Mouse (Mus musculus): ENCODE results near the gene Adora2a. TPM values are rescaled to one million over a fixed set of nuclear protein-coding genes. Genes with fewer than 3 reads are reported as not detected.
A peak's percentile ranks its signal among the peaks of the same experiment; 100 is the strongest.

Adora2a gene
- polyA plus RNA-seq, 1 experiment from 2014 or later: 3.8 TPM

- no peak overlapping the region for H3K9ac ChIP-seq (replicated peaks; ENCODE audit: low read length)
- ATAC-seq (replicated peaks; ENCODE audit: insufficient number of reproducible peaks, low FRiP score, low TSS enrichment, low read depth) (no peak), DNase-seq (ENCODE audit: low spot score) (no peak)
- H3K9me3 ChIP-seq (replicated peaks; ENCODE audit: control insufficient read depth, low read length): no peaks in the 10 kb centered on the region
- no peaks in the 10 kb centered on the region for H3K27me3 ChIP-seq (ENCODE audit: control insufficient read depth, insufficient read depth, low read length)
- H3K36me3 ChIP-seq (replicated peaks; ENCODE audit: control insufficient read depth, insufficient read depth, low read depth, low read length): no peaks in the 10 kb centered on the region; the same call in 1 of the 2 replicates
- no peak overlapping the region for H3K4me2 ChIP-seq (ENCODE audit: low read depth, low read length)
- H3K4me3 ChIP-seq (ENCODE audit: low read depth, low read length): no peak overlapping the region
- no peaks in the 10 kb centered on the region for H3K4me1 ChIP-seq (ENCODE audit: control insufficient read depth, insufficient read depth, low read length)
- no peak overlapping the region for H3K27ac ChIP-seq (replicated peaks; ENCODE audit: low read depth, low read length)
- 90% methylated on average over 4 of the region's 4 CpGs for WGBS
Observed at GRCm38 (mm10) chr10:75301937-75302336, 14.7 kb upstream of the Adora2a start.

- Histone ChIP-seq H3K9me3 (replicated peaks; ENCODE audit: control insufficient read depth, low read length) (no peaks in the 10 kb centered on the region), H3K27ac (replicated peaks; ENCODE audit: low read depth, low read length) (no peak overlapping the region), H3K27me3 (ENCODE audit: control insufficient read depth, insufficient read depth, low read length) (no peaks in the 10 kb centered on the region), H3K4me3 (ENCODE audit: low read depth, low read length) (no peak overlapping the region), H3K36me3 (replicated peaks; ENCODE audit: control insufficient read depth, insufficient read depth, low read depth, low read length) (peaks cover 3% of the 10 kb centered on the region), H3K4me2 (ENCODE audit: low read depth, low read length) (no peak overlapping the region), H3K9ac (replicated peaks; ENCODE audit: low read length) (no peak overlapping the region), H3K4me1 (ENCODE audit: control insufficient read depth, insufficient read depth, low read length) (no peaks in the 10 kb centered on the region)
- ATAC-seq (replicated peaks; ENCODE audit: insufficient number of reproducible peaks, low FRiP score, low TSS enrichment, low read depth): no peak
- 91% methylated on average over 4 of the region's 4 CpGs for WGBS
- no peak for DNase-seq (ENCODE audit: low spot score)
Observed at GRCm38 (mm10) chr10:75302536-75302935, 14.1 kb upstream of the Adora2a start.

DNA sequence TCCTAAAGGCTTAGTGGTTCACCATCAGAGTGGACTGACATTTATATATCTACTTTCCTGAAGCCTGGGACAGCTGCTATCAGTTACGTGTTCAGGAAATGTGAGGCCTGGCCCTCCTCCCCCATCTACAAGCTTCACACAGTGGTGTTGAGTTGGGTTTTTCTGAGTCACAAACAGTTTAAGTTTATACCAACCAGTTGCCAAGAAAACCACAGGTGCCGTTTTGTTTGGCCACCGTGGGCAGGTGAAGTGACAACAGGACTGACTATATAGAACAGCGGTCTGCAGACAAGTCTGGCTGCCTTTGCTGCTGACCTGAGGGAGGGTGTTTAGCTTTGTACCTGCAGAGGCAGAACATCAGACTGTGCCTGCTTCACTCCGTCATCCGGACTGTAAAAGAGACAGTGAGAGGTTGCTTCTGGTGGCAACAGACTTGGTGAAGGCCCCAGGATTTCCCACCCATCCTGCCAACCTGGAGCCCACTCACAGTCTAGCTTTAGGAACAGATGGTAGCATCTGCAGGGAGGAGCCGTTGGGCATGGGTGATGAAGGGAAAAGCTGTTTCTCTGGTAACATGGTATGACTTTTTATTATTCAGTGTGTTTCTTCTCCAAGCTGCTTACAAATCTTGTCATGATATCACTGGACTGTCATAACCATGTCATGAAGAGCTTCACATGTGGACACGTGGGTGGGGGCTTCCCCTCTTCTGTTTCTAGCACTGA lies 13.2 kb upstream of the Adora2a start:
- no peak for ATAC-seq (replicated peaks; ENCODE audit: insufficient number of reproducible peaks, low FRiP score, low TSS enrichment, low read depth)
- WGBS: 83% methylated on average over 8 of the region's 8 CpGs

DNA sequence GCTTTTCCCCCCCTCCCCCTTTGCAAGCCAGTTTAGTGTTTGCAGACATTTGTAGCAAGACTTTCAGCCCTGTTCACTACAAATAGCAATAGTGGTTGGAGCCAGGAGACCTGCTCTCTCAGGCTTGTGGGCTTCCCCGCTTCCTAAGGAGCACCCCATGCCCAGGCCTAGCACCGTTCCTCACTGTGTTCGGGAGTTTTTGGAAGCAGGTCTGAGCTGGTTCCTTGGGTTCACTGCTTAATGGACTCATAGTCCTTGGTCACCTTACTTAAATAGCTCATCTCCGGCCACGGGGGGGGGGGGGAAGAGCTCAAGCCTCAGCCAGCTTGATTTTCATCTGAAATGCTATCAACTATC lies 12.7 kb upstream of the Adora2a start:
- no peak for ATAC-seq (replicated peaks; ENCODE audit: insufficient number of reproducible peaks, low FRiP score, low TSS enrichment, low read depth)
- Histone ChIP-seq H3K36me3 (replicated peaks; ENCODE audit: control insufficient read depth, insufficient read depth, low read depth, low read length) (peaks cover 3% of the 10 kb centered on the region), H3K9me3 (replicated peaks; ENCODE audit: control insufficient read depth, low read length) (no peaks in the 10 kb centered on the region), H3K4me2 (ENCODE audit: low read depth, low read length) (no peak overlapping the region), H3K9ac (replicated peaks; ENCODE audit: low read length) (no peak overlapping the region), H3K27me3 (ENCODE audit: control insufficient read depth, insufficient read depth, low read length) (no peaks in the 10 kb centered on the region), H3K27ac (replicated peaks; ENCODE audit: low read depth, low read length) (no peak overlapping the region), H3K4me1 (ENCODE audit: control insufficient read depth, insufficient read depth, low read length) (no peaks in the 10 kb centered on the region), H3K4me3 (ENCODE audit: low read depth, low read length) (no peak overlapping the region)
- DNase-seq (ENCODE audit: low spot score): no peak
- 87% methylated on average over 5 of the region's 5 CpGs for WGBS

More for the DNA sequence above, 13.2 kb upstream of the Adora2a start:
- Histone ChIP-seq H3K27ac (replicated peaks; ENCODE audit: low read depth, low read length) (no peak overlapping the region), H3K27me3 (ENCODE audit: control insufficient read depth, insufficient read depth, low read length) (no peaks in the 10 kb centered on the region), H3K4me2 (ENCODE audit: low read depth, low read length) (no peak overlapping the region), H3K4me1 (ENCODE audit: control insufficient read depth, insufficient read depth, low read length) (no peaks in the 10 kb centered on the region), H3K36me3 (replicated peaks; ENCODE audit: control insufficient read depth, insufficient read depth, low read depth, low read length) (peaks cover 3% of the 10 kb centered on the region), H3K9ac (replicated peaks; ENCODE audit: low read length) (no peak overlapping the region), H3K4me3 (ENCODE audit: low read depth, low read length) (no peak overlapping the region), H3K9me3 (replicated peaks; ENCODE audit: control insufficient read depth, low read length) (no peaks in the 10 kb centered on the region)
- DNase-seq (ENCODE audit: low spot score): no peak

DNA sequence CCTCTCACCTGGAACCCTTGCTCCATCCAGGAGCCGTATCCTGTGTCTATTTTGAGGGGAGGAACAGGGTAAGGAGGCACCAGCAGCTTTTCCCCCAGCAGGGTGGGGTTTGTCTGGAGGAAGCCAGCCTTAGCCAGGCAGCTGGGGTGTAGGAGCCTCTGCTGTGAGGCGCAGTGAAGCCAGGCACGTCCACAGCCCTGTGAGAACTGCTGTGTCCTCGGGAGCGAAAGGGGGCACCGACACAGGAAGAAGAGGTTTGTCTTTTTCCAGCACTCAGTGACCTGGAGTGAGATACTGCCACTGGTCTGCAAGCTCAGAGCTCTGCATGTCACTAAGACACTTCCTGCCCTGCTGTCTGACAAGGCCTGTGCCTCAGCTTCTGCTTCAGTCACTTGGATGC lies 12.3 kb upstream of the Adora2a start:
- no peaks in the 10 kb centered on the region for H3K27me3 ChIP-seq (ENCODE audit: control insufficient read depth, insufficient read depth, low read length)
- H3K27ac ChIP-seq (replicated peaks; ENCODE audit: low read depth, low read length): no peak overlapping the region
- WGBS: 76% methylated on average over 6 of the region's 6 CpGs
- H3K4me1 ChIP-seq (ENCODE audit: control insufficient read depth, insufficient read depth, low read length): no peaks in the 10 kb centered on the region
- no peak overlapping the region for H3K9ac ChIP-seq (replicated peaks; ENCODE audit: low read length)
- peaks cover 3% of the 10 kb centered on the region for H3K36me3 ChIP-seq (replicated peaks; ENCODE audit: control insufficient read depth, insufficient read depth, low read depth, low read length)
- ATAC-seq (replicated peaks; ENCODE audit: insufficient number of reproducible peaks, low FRiP score, low TSS enrichment, low read depth): no peak
- DNase-seq (ENCODE audit: low spot score): no peak
- no peak overlapping the region for H3K4me3 ChIP-seq (ENCODE audit: low read depth, low read length)
- H3K9me3 ChIP-seq (replicated peaks; ENCODE audit: control insufficient read depth, low read length): no peaks in the 10 kb centered on the region
- H3K4me2 ChIP-seq (ENCODE audit: low read depth, low read length): no peak overlapping the region

GRCm38 (mm10) chr10:75307130-75307529 lies 9.5 kb upstream of the Adora2a start:
- WGBS: 93% methylated on average over 7 of the region's 7 CpGs
- ATAC-seq (replicated peaks; ENCODE audit: insufficient number of reproducible peaks, low FRiP score, low TSS enrichment, low read depth): no peak

DNA sequence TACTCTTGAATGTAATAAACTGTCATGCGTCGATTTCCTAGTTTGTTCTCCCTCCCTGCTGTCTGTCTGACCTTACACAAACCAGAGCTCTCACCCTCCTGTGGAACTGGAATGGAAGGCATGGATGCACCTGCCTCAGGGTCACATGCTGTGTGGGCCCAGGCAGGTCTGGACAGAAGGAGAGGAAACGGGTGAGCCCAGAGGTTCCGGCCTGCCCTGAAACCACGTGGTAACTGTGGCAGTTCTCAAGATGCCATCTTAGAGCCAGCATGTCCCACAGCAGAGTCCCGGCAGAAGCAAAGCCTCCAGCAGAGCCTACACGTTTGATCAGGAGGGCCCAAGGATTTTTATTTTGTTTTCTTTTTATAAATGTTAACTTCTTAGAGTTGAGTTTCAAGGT lies 4.3 kb upstream of the Adora2a start:
- no peaks in the 10 kb centered on the region for H3K4me1 ChIP-seq (ENCODE audit: control insufficient read depth, insufficient read depth, low read length)
- no peak for DNase-seq (ENCODE audit: low spot score)
- no peak overlapping the region for H3K9ac ChIP-seq (replicated peaks; ENCODE audit: low read length)
- no peak for ATAC-seq (replicated peaks; ENCODE audit: insufficient number of reproducible peaks, low FRiP score, low TSS enrichment, low read depth)
- peaks cover 10% of the 10 kb centered on the region for H3K27me3 ChIP-seq (ENCODE audit: control insufficient read depth, insufficient read depth, low read length)
- no peak overlapping the region for H3K27ac ChIP-seq (replicated peaks; ENCODE audit: low read depth, low read length)
- 78% methylated on average over 7 of the region's 7 CpGs for WGBS
- peaks cover 2% of the 10 kb centered on the region for H3K36me3 ChIP-seq (replicated peaks; ENCODE audit: control insufficient read depth, insufficient read depth, low read depth, low read length)
- no peak overlapping the region for H3K4me3 ChIP-seq (ENCODE audit: low read depth, low read length)
- H3K4me2 ChIP-seq (ENCODE audit: low read depth, low read length): no peak overlapping the region
- no peaks in the 10 kb centered on the region for H3K9me3 ChIP-seq (replicated peaks; ENCODE audit: control insufficient read depth, low read length)

More at GRCm38 (mm10) chr10:75307130-75307529, 9.5 kb upstream of the Adora2a start:
- Histone ChIP-seq H3K4me3 (ENCODE audit: low read depth, low read length) (no peak overlapping the region), H3K4me1 (ENCODE audit: control insufficient read depth, insufficient read depth, low read length) (no peaks in the 10 kb centered on the region), H3K27me3 (ENCODE audit: control insufficient read depth, insufficient read depth, low read length) (no peaks in the 10 kb centered on the region), H3K4me2 (ENCODE audit: low read depth, low read length) (no peak overlapping the region), H3K9ac (replicated peaks; ENCODE audit: low read length) (no peak overlapping the region), H3K36me3 (replicated peaks; ENCODE audit: control insufficient read depth, insufficient read depth, low read depth, low read length) (peaks cover 5% of the 10 kb centered on the region), H3K9me3 (replicated peaks; ENCODE audit: control insufficient read depth, low read length) (no peaks in the 10 kb centered on the region), H3K27ac (replicated peaks; ENCODE audit: low read depth, low read length) (no peak overlapping the region)
- no peak for DNase-seq (ENCODE audit: low spot score)

DNA sequence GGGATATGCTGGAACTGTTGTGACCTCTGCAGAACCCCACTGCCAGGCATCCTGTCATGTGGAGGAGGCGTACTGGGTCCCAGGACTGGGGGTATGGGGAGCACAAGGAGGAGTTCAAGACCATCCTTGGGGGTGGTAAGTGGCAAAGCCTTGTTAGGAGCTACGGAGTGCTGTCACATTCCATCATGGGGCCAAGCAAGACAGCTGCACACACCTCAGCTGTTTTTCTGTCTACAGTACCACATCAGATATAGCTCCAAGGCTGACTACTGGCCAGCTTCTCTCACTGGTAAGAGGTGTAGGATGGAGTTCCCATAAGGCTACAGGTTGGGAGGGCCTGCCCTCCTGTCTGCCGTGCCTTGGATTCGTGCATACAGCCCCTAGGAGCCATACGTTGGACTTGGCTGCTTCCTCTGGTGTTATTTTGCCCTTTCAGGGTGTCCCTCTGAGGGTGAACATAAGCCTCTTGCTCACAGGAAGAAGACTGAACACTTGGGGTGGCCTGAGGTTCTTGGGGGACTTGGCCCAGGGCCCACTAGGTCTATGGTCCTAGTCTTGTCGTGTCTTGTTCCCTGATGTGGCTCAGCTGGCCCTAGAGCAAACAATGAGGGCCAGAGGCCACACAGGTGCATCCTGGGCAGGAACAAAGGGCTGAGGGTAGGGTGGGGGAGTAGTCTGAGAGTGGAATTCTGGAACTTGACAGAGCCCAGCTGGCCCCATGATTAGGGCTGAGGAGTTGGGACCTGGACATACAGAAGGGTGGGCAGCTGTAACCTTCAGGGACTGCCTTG lies 2.3 kb upstream of the Adora2a start:
- ATAC-seq (replicated peaks; ENCODE audit: insufficient number of reproducible peaks, low FRiP score, low TSS enrichment, low read depth): no peak
- peak; percentile 9 for DNase-seq (ENCODE audit: low spot score)
- Histone ChIP-seq H3K27ac (replicated peaks; ENCODE audit: low read depth, low read length) (no peak overlapping the region; the same call in 1 of the 2 replicates), H3K4me3 (ENCODE audit: low read depth, low read length) (no peak overlapping the region), H3K27me3 (ENCODE audit: control insufficient read depth, insufficient read depth, low read length) (peaks cover 26% of the 10 kb centered on the region), H3K9ac (replicated peaks; ENCODE audit: low read length) (no peak overlapping the region), H3K36me3 (replicated peaks; ENCODE audit: control insufficient read depth, insufficient read depth, low read depth, low read length) (peaks cover 2% of the 10 kb centered on the region; the same call in 1 of the 2 replicates), H3K4me2 (ENCODE audit: low read depth, low read length) (no peak overlapping the region), H3K4me1 (ENCODE audit: control insufficient read depth, insufficient read depth, low read length) (no peaks in the 10 kb centered on the region), H3K9me3 (replicated peaks; ENCODE audit: control insufficient read depth, low read length) (no peaks in the 10 kb centered on the region)
- 68% methylated on average over 6 of the region's 6 CpGs for WGBS

All from embryonic facial prominence, embryonic 11.5 days (tissue).